Mouse (Mus musculus) cortical plate, adult 2 months (tissue): ENCODE results near the gene Plk5.

ENCODE experiments used
- CTCF ChIP-seq: fragments of 200-500 bp; IDR thresholded peaks from 2 replicates; pipeline ENCODE4 v1.5.1; 2011; ENCODE audit warnings: mild to moderate bottlenecking, control low read depth, low read length; ENCODE audit not compliant: insufficient read depth; ENCODE audit errors: extremely low read depth
- POLR2A ChIP-seq: fragments of 200-500 bp; IDR thresholded peaks from 2 replicates; pipeline ENCODE4 v1.6.1; 2011; ENCODE audit warnings: mild to moderate bottlenecking, low read length, control low read depth; ENCODE audit not compliant: insufficient read depth; ENCODE audit errors: extremely low read depth

DNA sequence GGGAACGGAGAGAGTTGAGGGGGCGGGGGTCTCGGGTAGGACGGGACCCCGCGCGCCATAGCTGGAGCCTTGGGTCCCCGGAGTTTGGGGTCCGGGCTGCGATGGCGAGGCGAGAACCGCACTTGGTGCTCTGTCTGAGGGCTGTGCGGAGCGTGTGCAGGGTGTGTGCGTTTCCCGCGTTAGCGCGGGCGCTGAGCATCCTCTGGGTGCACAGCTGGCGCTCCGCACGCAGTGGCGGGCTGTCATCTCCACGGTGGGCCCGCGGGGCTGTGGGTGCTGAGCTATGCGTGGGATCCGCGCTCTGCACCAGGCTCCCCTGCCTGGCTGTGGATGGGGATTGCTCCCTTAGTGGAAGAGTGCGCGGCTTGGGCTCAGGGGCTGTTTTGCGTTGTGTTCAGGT, 478 bp downstream of the Plk5 start:
- TF ChIP-seq POLR2A, result no peak
- TF ChIP-seq CTCF, result no peak
